Mouse (Mus musculus) C2C12 (cell line): ENCODE data around the gene Cdsn. TPM values are rescaled to one million over a fixed set of nuclear protein-coding genes. Genes with fewer than 3 reads are reported as not detected.

ENCODE experiments used
- H3K27me3 ChIP-seq: one replicate; pipeline ENCODE4 v1.6.1; 2011; ENCODE audit not compliant: control insufficient read depth, insufficient read depth, insufficient read length
- H3K36me3 ChIP-seq: one replicate; pipeline ENCODE4 v1.6.1; 2011; ENCODE audit not compliant: control insufficient read depth, insufficient read depth
- H3K4me3 ChIP-seq: one replicate; pipeline ENCODE4 v1.5.1; 2011; ENCODE audit warnings: mild to moderate bottlenecking, control low read depth; ENCODE audit not compliant: poor library complexity, insufficient read depth, severe bottlenecking
- H3K79me2 ChIP-seq: one replicate; pipeline ENCODE4 v1.6.1; 2011; ENCODE audit not compliant: control insufficient read depth, insufficient read depth
- H3K79me3 ChIP-seq: one replicate; pipeline ENCODE4 v1.6.1; 2011; ENCODE audit warnings: low read depth, control low read depth
- H3ac ChIP-seq: one replicate; pipeline ENCODE3; 2011; ENCODE audit warnings: low read depth; ENCODE audit not compliant: control insufficient read depth, insufficient read length
- CEBPB ChIP-seq: IDR thresholded peaks from one replicate; pipeline ENCODE4 v1.6.1; 2011; ENCODE audit warnings: low read depth, mild to moderate bottlenecking, control low read depth, moderate library complexity
- CTCF ChIP-seq: IDR thresholded peaks from one replicate; pipeline ENCODE4 v1.5.1; 2011; ENCODE audit not compliant: control insufficient read depth, insufficient read depth, insufficient read length
- FOSL1 ChIP-seq: IDR thresholded peaks from one replicate; pipeline ENCODE4 v1.8.0; 2011; ENCODE audit warnings: mild to moderate bottlenecking, low read length; ENCODE audit not compliant: poor library complexity, insufficient read depth, severe bottlenecking
- MAX ChIP-seq: IDR thresholded peaks from one replicate; pipeline ENCODE4 v1.6.1; 2011; ENCODE audit warnings: mild to moderate bottlenecking, control low read depth
- MYOD1 ChIP-seq: IDR thresholded peaks from one replicate; pipeline ENCODE4 v1.6.1; 2011; ENCODE audit warnings: low read depth; ENCODE audit not compliant: control insufficient read depth, insufficient read length
- MYOG ChIP-seq: IDR thresholded peaks from one replicate; pipeline ENCODE4 v1.6.1; 2011; ENCODE audit not compliant: control insufficient read depth, insufficient read length; ENCODE audit errors: extremely low read depth
- USF1 ChIP-seq: IDR thresholded peaks from one replicate; pipeline ENCODE4 v1.6.1; 2011; ENCODE audit warnings: low read depth, mild to moderate bottlenecking, control low read depth, moderate library complexity
- polyA plus RNA-seq: library from polyadenylated mRNA; unstranded; fragments of >200 nt; fragmentation: generic; extraction: Trizol; gene quantifications from one replicate; pipeline ENCODE4 v1.2.1, GENCODE M21; 2012; ENCODE audit warnings: missing spikeins

Gene Cdsn
- polyA plus RNA-seq, 1 experiment, result 2.0 TPM

- H3K79me2 ChIP-seq, result no peaks in the 10 kb centered on the region
- no peak overlapping the region for H3K4me3 ChIP-seq
- no peaks in the 10 kb centered on the region for H3K79me3 ChIP-seq
- no peak for TF ChIP-seq USF1
- no peak for TF ChIP-seq CEBPB
- no peak for TF ChIP-seq MYOG
- TF ChIP-seq CTCF, result no peak
- H3ac ChIP-seq, result no peak overlapping the region
- no peaks in the 10 kb centered on the region for H3K36me3 ChIP-seq
- H3K27me3 ChIP-seq, result no peaks in the 10 kb centered on the region
Observed at GRCm38 (mm10) chr17:35592131-35592530, 40.2 kb downstream of the Cdsn start.

GRCm38 (mm10) chr17:35593786-35594185, 41.9 kb downstream of the Cdsn start:
- H3K79me2 ChIP-seq, result no peaks in the 10 kb centered on the region
- H3ac ChIP-seq, result no peak overlapping the region
- TF ChIP-seq MAX (no peak), FOSL1 (no peak)
- no peak overlapping the region for H3K4me3 ChIP-seq
- H3K36me3 ChIP-seq, result no peaks in the 10 kb centered on the region
- no peaks in the 10 kb centered on the region for H3K79me3 ChIP-seq
- no peaks in the 10 kb centered on the region for H3K27me3 ChIP-seq

GRCm38 (mm10) chr17:35594456-35594855, 42.5 kb downstream of the Cdsn start:
- Histone ChIP-seq H3K79me3 (no peaks in the 10 kb centered on the region), H3K36me3 (no peaks in the 10 kb centered on the region), H3ac (no peak overlapping the region), H3K27me3 (no peaks in the 10 kb centered on the region), H3K4me3 (no peak overlapping the region), H3K79me2 (no peaks in the 10 kb centered on the region)
- TF ChIP-seq CTCF (no peak), USF1 (no peak), MYOG (no peak), FOSL1 (no peak), MAX (no peak), MYOD1 (no peak), CEBPB (no peak)

- no peak overlapping the region for H3K4me3 ChIP-seq
- H3K27me3 ChIP-seq, result no peaks in the 10 kb centered on the region
- no peaks in the 10 kb centered on the region for H3K36me3 ChIP-seq
- TF ChIP-seq CTCF (no peak), MYOG (no peak), MYOD1 (no peak), MAX (no peak), FOSL1 (no peak), USF1 (no peak), CEBPB (no peak)
- no peaks in the 10 kb centered on the region for H3K79me3 ChIP-seq
- H3ac ChIP-seq, result no peak overlapping the region
- no peaks in the 10 kb centered on the region for H3K79me2 ChIP-seq
Observed at GRCm38 (mm10) chr17:35597399-35597798, 45.5 kb downstream of the Cdsn start.

- Histone ChIP-seq H3K36me3 (no peaks in the 10 kb centered on the region), H3K4me3 (no peak within 1 kb of the TSS), H3ac (no peak within 1 kb of the TSS), H3K79me3 (no peaks in the 10 kb centered on the region), H3K79me2 (no peaks in the 10 kb centered on the region), H3K27me3 (no peaks in the 10 kb centered on the region)
- no peak for TF ChIP-seq FOSL1
- TF ChIP-seq MYOG, result no peak
- TF ChIP-seq MYOD1, result no peak
- TF ChIP-seq MAX, result no peak
- TF ChIP-seq CEBPB, result no peak
- TF ChIP-seq CTCF, result no peak
- no peak for TF ChIP-seq USF1
Observed at GRCm38 (mm10) chr17:35601249-35601648, 49.3 kb downstream of the Cdsn start, which contains the start of gene Sfta2. TSS of gene Sfta2 (plus strand) at chr17:35601549.

- TF ChIP-seq USF1, result peak; percentile 49
- no peak for TF ChIP-seq CEBPB
- Histone ChIP-seq H3K79me2 (no peaks in the 10 kb centered on the region), H3K36me3 (no peaks in the 10 kb centered on the region)
Observed at GRCm38 (mm10) chr17:35601736-35602354, 49.9 kb downstream of the Cdsn start.

More at GRCm38 (mm10) chr17:35601736-35602354, 49.9 kb downstream of the Cdsn start:
- Histone ChIP-seq H3K4me3 (no peak overlapping the region), H3K79me3 (no peaks in the 10 kb centered on the region), H3ac (no peak overlapping the region), H3K27me3 (no peaks in the 10 kb centered on the region)

Other genes with a start within 250 kb of the Cdsn start
- gene H2-Q1, start 231.7 kb upstream of the Cdsn start, polyA plus RNA-seq, result 3.3 TPM
- gene H2-Q2, start 209.9 kb upstream of the Cdsn start, polyA plus RNA-seq, result 0.11 TPM
- 3.5 TPM for gene H2-Q4, start 172.5 kb upstream of the Cdsn start, polyA plus RNA-seq
- gene H2-Q6, start 127.3 kb upstream of the Cdsn start, polyA plus RNA-seq, result not detected
- gene H2-Q7, start 113.0 kb upstream of the Cdsn start, polyA plus RNA-seq, result 0.14 TPM
- gene H2-Q10, start 82.0 kb upstream of the Cdsn start, polyA plus RNA-seq, result 0.01 TPM
- gene Pou5f1, start 46.1 kb upstream of the Cdsn start, polyA plus RNA-seq, result not detected
- gene Tcf19, start 35.3 kb upstream of the Cdsn start, polyA plus RNA-seq, result 46.7 TPM
- 15.9 TPM for gene Cchcr1, start 35.0 kb upstream of the Cdsn start, polyA plus RNA-seq
- gene Psors1c2, start 18.9 kb upstream of the Cdsn start, polyA plus RNA-seq, result 0.08 TPM
- not detected for gene 2300002M23Rik, start 15.3 kb downstream of the Cdsn start, polyA plus RNA-seq
- not detected for gene Sfta2, start 49.4 kb downstream of the Cdsn start, polyA plus RNA-seq
- gene Gm9573, start 74.5 kb downstream of the Cdsn start, polyA plus RNA-seq, result not detected
- 0.05 TPM for gene Mucl3, start 91.6 kb downstream of the Cdsn start, polyA plus RNA-seq
- 12.6 TPM for gene Vars2, start 115.5 kb downstream of the Cdsn start, polyA plus RNA-seq
- 40.6 TPM for gene Gtf2h4, start 121.6 kb downstream of the Cdsn start, polyA plus RNA-seq
- gene Ddr1, start 152.5 kb downstream of the Cdsn start, polyA plus RNA-seq, result 56.6 TPM